Mouse (Mus musculus) liver, embryonic 12.5 days (tissue): Measurements from ENCODE around the gene Fam92a. TPM values are rescaled to one million over a fixed set of nuclear protein-coding genes. Genes with fewer than 3 reads are reported as not detected.
A peak's percentile ranks its signal among the peaks of the same experiment; 100 is the strongest.
"Not testable (repeated sequence)": the region's sequence is repeated elsewhere in the genome, so short reads cannot be mapped to it uniquely, and the experiment has no call there.

Source experiments
- ATAC-seq: fragments of 200-750 bp; cut with Nextera tagmentation; 2 replicates; pipeline ENCODE4 v1.8.0; 2017; ENCODE audit warnings: moderate number of reproducible peaks, mild to moderate bottlenecking, moderate library complexity
- H3K27ac ChIP-seq: fragments of 300-500 bp; sonication (generic); 2 replicates; pipeline ENCODE4 v1.5.1; 2016; ENCODE audit warnings: mild to moderate bottlenecking
- H3K27me3 ChIP-seq: fragments of 300-500 bp; sonication (generic); replicated peaks from 2 replicates; pipeline ENCODE4 v1.6.1; 2016; ENCODE audit warnings: mild to moderate bottlenecking, moderate library complexity
- H3K36me3 ChIP-seq: fragments of 300-500 bp; sonication (generic); 2 replicates; pipeline ENCODE4 v1.6.1; 2016; ENCODE audit warnings: mild to moderate bottlenecking, moderate library complexity
- H3K4me1 ChIP-seq: fragments of 300-500 bp; sonication (generic); 2 replicates; pipeline ENCODE4 v1.6.1; 2016
- H3K4me2 ChIP-seq: fragments of 300-500 bp; sonication (generic); 2 replicates; pipeline ENCODE4 v1.6.1; 2016; ENCODE audit warnings: mild to moderate bottlenecking, moderate library complexity
- H3K4me3 ChIP-seq: fragments of 300-500 bp; sonication (generic); 2 replicates; pipeline ENCODE4 v1.5.1; 2016; ENCODE audit warnings: mild to moderate bottlenecking, moderate library complexity
- H3K9ac ChIP-seq: fragments of 300-500 bp; sonication (generic); 2 replicates; pipeline ENCODE4 v1.6.1; 2016; ENCODE audit warnings: mild to moderate bottlenecking, moderate library complexity
- H3K9me3 ChIP-seq: fragments of 300-500 bp; sonication (generic); replicated peaks from 2 replicates; pipeline ENCODE4 v1.6.1; 2016; ENCODE audit warnings: mild to moderate bottlenecking, moderate library complexity
- WGBS: fragments of 180-500 bp; shearing (Covaris S2); methylation state at CpG from one replicate; pipeline ENCODE4 v1.1.7; 2016; ENCODE audit not compliant: insufficient replicate concordance; 5-methylcytosine and 5-hydroxymethylcytosine counted together
- polyA plus RNA-seq: library from polyadenylated mRNA; unstranded; fragments of >200 nt; fragmentation: Nextera tagmentation; extraction: Ambion mirVana; gene quantifications from 2 replicates; pipeline ENCODE4 v1.2.1, GENCODE M21; 2016

The Fam92a gene
- polyA plus RNA-seq: 26.9 and 29.6 TPM in 2 replicates

DNA sequence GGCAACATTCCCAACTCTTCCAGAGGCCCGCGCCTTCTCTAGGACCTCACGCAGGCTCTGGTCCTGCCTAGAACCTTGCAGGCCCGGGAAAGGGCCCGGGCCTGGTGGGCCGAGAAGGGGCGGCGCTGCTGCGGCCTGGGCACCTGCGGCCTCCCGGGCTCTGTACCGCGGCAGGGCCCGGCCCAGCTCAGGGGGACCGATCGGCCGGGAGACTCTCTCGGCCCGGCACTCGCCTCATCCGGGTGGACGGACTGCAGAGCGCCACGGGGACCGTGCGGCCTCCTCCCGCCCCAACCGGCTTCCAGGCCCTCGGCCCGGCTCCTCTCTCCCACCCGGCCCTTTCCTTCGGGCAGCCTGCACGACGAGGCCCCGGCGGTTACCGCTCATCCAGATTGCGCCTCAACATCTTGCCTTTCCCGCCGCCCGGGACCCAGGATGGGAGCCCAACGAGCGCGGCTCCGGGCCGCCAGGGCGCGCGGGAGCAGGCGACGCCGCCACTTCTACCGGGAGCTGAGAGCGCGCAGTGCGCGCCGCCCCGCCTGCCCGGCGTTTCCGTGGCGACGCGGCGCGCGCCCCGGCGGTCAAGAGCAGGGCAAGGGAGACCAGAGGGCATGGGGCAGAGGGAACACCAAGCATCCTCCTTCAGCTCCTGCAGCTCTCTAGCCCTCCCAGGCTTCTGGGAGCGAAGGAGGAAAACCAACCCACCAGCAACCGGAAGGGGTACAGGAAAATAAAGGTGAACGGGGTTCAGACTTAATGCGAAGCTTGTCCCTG, at the start of gene Fam92a:
Fam92a (minus strand) TSS at position 698 of the 774 bp plus-strand sequence.
- peaks cover 10% of the 10 kb centered on the region; the same call in 1 of the 2 replicates for H3K27me3 ChIP-seq
- H3K9me3 ChIP-seq: no peaks in the 10 kb centered on the region
- H3K4me3 ChIP-seq: peak within 1 kb of the TSS; percentile 71
- peaks cover 12% of the 10 kb centered on the region; the same call in 1 of the 2 replicates for H3K36me3 ChIP-seq
- H3K27ac ChIP-seq: peak within 1 kb of the TSS; percentile 40; the same call in 1 of the 2 replicates
- peaks cover 13% of the 10 kb centered on the region for H3K4me1 ChIP-seq
- peak within 1 kb of the TSS; percentile 77 for H3K9ac ChIP-seq
- WGBS: under 1% methylated on average over 74 of the region's 74 CpGs
- ATAC-seq: peak; percentile 78
- peak within 1 kb of the TSS; percentile 88 for H3K4me2 ChIP-seq

DNA sequence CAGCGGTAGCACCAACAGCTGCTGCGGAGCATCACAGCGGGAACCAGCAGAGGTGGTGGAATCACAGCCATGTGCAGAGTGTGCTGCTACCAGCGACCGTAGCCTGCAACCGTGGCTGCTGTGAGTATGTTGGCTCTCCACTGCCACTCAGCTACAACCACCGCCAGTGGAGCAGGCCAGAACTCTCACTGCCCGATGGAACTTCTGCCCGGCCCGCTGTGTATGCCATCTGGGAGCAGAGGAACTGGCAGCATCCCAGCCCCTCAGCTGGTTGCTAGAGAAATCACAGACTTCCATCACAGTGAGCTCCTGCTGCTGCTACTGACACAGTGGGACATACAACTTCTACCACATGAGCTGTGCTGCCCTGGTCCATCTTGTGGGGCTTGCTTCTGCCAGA, 7.2 kb upstream of the Fam92a start:
- Histone ChIP-seq H3K36me3 (no peaks in the 10 kb centered on the region), H3K4me2 (no peak overlapping the region), H3K4me1 (no peaks in the 10 kb centered on the region), H3K4me3 (no peak overlapping the region), H3K9ac (no peak overlapping the region), H3K9me3 (no peaks in the 10 kb centered on the region), H3K27ac (no peak overlapping the region), H3K27me3 (no peaks in the 10 kb centered on the region)
- 73% methylated on average over 10 of the region's 10 CpGs for WGBS
- no peak for ATAC-seq

DNA sequence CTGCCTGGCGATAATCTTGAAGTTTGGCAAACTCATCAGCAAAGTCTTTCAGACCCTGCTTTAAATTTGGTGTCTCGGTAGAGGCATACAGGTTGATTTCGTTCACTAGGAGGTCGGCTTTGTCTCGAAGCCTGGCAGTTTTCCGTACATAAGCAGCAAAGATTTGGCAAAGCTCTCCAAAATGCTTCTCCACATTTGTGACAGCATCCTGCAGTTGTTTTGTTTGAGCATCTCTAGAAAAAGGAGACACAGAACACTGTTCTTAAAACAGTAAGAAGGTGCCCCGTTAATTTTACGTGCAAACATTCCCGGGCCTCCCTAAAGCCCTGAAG, 863 bp downstream of the Fam92a start:
- no peaks in the 10 kb centered on the region for H3K9me3 ChIP-seq
- peak overlapping the region; percentile 88 for H3K4me2 ChIP-seq
- peaks cover 16% of the 10 kb centered on the region; the same call in 1 of the 2 replicates for H3K36me3 ChIP-seq
- peaks cover 10% of the 10 kb centered on the region; the same call in 1 of the 2 replicates for H3K27me3 ChIP-seq
- 27% methylated on average over 9 of the region's 9 CpGs for WGBS
- H3K27ac ChIP-seq: no peak overlapping the region
- H3K4me3 ChIP-seq: peak overlapping the region; percentile 71
- peak overlapping the region; percentile 77 for H3K9ac ChIP-seq
- peaks cover 13% of the 10 kb centered on the region for H3K4me1 ChIP-seq
- no peak for ATAC-seq

DNA sequence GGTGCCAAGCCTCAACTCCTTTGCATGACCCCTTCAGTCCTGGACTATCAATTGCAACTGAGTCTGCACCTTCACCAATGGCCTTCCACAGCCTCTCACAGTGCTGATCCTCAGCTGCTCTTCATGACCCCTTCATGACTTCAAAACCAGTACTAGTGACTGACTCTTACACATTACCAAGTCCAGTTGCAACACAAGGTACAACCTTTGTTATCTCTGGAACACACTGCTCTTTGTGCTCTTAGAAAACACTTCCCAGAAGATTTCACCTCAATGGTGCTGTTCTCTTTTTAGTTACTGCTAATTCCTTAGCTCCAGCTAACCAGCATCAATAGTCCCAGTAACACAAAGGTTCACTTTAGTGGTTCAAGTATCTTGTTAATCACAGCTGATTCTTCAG, 24.2 kb downstream of the Fam92a start:
- H3K4me1 ChIP-seq: no peaks in the 10 kb centered on the region
- peaks cover 29% of the 10 kb centered on the region for H3K36me3 ChIP-seq
- H3K27ac ChIP-seq: no peak overlapping the region
- no peak overlapping the region for H3K9ac ChIP-seq
- no peak for ATAC-seq
- H3K27me3 ChIP-seq: no peaks in the 10 kb centered on the region
- H3K4me3 ChIP-seq: no peak overlapping the region
- H3K9me3 ChIP-seq: peaks cover 7% of the 10 kb centered on the region; the same call in 1 of the 2 replicates
- H3K4me2 ChIP-seq: no peak overlapping the region

DNA sequence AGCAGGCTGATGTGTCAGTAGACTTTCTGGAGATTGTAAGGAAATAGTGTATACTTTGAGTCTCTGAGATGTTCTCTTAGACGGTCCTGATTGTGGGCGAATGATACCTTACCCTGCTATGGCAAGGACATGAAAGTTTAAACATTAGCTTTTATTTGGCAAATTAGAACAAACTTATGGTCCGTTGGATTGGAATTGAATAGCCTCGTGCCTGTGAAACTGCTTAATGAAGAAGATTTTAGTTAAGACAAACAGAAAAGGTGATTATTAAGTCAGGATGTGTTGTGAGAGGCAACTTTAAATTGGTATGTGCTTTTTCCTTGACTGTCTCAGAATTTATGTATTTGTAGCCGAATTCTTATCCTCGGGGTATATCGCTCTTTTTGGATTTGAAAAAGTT, 30.3 kb downstream of the Fam92a start:
- not testable (repeated sequence) for H3K9ac ChIP-seq, H3K4me2 ChIP-seq, H3K4me1 ChIP-seq, H3K4me3 ChIP-seq, ATAC-seq, H3K27me3 ChIP-seq, H3K27ac ChIP-seq
- Histone ChIP-seq H3K9me3 (peaks cover 12% of the 10 kb centered on the region; the same call in 1 of the 2 replicates), H3K36me3 (peaks cover 11% of the 10 kb centered on the region)
- WGBS: 89% methylated on average over 7 of the region's 7 CpGs

DNA sequence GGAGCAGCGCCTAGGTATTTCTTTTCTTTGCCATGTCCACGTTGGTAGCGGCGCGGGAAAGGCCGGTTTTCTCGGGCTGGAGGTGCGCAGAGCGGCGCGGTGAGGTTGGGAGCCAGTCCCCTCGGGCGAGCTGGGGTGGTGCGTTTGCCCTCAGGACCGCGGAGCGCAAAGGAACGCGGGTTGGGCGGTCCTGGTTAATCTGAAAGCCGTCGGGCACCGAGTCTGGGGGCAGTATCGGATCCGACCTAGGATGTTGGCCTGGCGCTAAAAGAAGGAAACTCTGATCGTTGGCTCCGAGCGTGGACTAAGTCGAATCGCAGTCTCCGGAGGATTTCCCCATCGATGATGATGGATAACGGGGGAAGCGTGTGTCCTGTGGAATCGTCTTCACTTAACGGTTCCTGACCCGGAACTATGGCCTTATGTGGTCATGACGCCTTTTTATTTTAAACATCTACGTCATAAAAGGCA, 31.2 kb downstream of the Fam92a start:
- WGBS: 11% methylated on average over 27 of the region's 40 CpGs
- ATAC-seq: peak; percentile 91
- H3K9me3 ChIP-seq, H3K4me1 ChIP-seq, H3K36me3 ChIP-seq, H3K27me3 ChIP-seq, H3K27ac ChIP-seq: not testable (repeated sequence)
- H3K9ac ChIP-seq: peak overlapping the region; percentile 50; the same call in 1 of the 2 replicates
- peak overlapping the region; percentile 62 for H3K4me2 ChIP-seq
- H3K4me3 ChIP-seq: peak overlapping the region; percentile 51

DNA sequence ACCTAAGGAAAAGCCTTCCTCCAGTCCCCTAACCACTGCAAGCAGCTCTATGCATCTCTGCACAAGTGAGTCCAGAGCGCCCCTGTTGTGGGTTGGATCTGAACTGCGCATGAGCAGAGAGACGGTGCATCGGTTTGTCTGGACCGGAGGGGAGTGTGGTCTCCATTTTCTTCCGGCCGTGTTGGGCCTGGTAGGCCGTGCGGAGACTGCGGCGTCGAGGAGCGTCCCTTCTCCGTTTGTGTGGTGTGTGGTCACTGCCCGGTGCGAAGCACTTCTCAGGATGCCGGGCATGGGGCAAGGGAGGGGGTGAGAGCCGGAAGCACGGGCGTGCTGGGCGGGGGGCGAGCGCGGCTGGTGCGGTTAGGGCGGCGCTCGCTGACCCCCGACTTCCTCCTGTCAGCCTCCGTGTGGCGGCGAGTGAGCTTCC, 31.7 kb downstream of the Fam92a start, which contains the start of gene Rbm12b1:
Rbm12b1 (plus strand) TSS at position 124 of the 427 bp plus-strand sequence.
- Histone ChIP-seq H3K4me3 (peak within 1 kb of the TSS; percentile 58), H3K9ac (peak within 1 kb of the TSS; percentile 53), H3K4me2 (peak within 1 kb of the TSS; percentile 67)
- H3K36me3 ChIP-seq, H3K27me3 ChIP-seq, H3K27ac ChIP-seq, H3K4me1 ChIP-seq, H3K9me3 ChIP-seq: not testable (repeated sequence)
- WGBS: 3% methylated on average over 19 of the region's 32 CpGs
- peak; percentile 92 for ATAC-seq

Other genes with a start within 250 kb of the Fam92a start
- gene Gm10604, start 190.8 kb downstream of the Fam92a start, polyA plus RNA-seq: 0.19 TPM in 2 replicates
- gene Rbm12b2, start 82.6 kb downstream of the Fam92a start, polyA plus RNA-seq: 5.6 and 5.9 TPM in 2 replicates
- 2.6 and 2.7 TPM in 2 replicates for gene Rbm12b1, start 31.8 kb downstream of the Fam92a start, polyA plus RNA-seq